Mouse (Mus musculus) Patski (cell line): Measurements from ENCODE around the gene Pde1a. TPM values are rescaled to one million over a fixed set of nuclear protein-coding genes. Genes with fewer than 3 reads are reported as not detected.
A peak's percentile ranks its signal among the peaks of the same experiment; 100 is the strongest.
"Not testable (repeated sequence)": the region's sequence is repeated elsewhere in the genome, so short reads cannot be mapped to it uniquely, and the experiment has no call there.

Source experiments
- ATAC-seq: fragments of 100-300 bp; one replicate; pipeline ENCODE4 v1.8.0; 2021
- CTCF ChIA-PET: fragments of 350-600 bp; sonication (Branson Sonifier 250); formaldehyde crosslinking; loops from one replicate; lab custom pipeline; 2022; ENCODE audit warnings: inconsistent platforms; lab: Charles Lee
- POLR2A ChIA-PET: fragments of 350-600 bp; sonication (Branson Sonifier 250); formaldehyde crosslinking; loops from one replicate; lab custom pipeline; 2022; ENCODE audit warnings: antibody characterized with exemption, inconsistent platforms; lab: Charles Lee
- DNase-seq: peaks from one replicate; pipeline ENCODE4 v3.0.0-alpha.2; 2011; ENCODE audit warnings: low read depth, low spot score
- H3K27me3 ChIP-seq: fragments of 371-371 bp; one replicate; pipeline ENCODE4 v1.5.1; 2021
- CTCF ChIP-seq: fragments of 100-300 bp; IDR thresholded peaks from one replicate; pipeline ENCODE4 v1.5.1; 2021
- in situ Hi-C: fragments of 300-500 bp; cut with MboI; formaldehyde crosslinking; loops from 3 replicates; pipeline ENCODE4 v1.11.1; 2018; ENCODE audit warnings: low pct_unique_long_range_greater_than_20kb, mixed read lengths
- polyA plus RNA-seq: library from polyadenylated mRNA; unstranded; gene quantifications from one replicate; pipeline ENCODE4 v1.2.3, GENCODE M21; 2021

Gene Pde1a
- polyA plus RNA-seq, 1 experiment from 2014 or later = 16.8 TPM

- in situ Hi-C loops = no loop called here
- TF ChIP-seq CTCF = no peak
- CTCF ChIA-PET = interaction anchor here (1.2 to 1.8 kb wide), 3 partner anchors 9 to 12 kb away, joined by 4 to 6 read pairs (median 6); no protein-coding TSS in a partner anchor
- no peak for ATAC-seq
- H3K27me3 ChIP-seq = no peaks in the 10 kb centered on the region
- no peak for DNase-seq
- POLR2A ChIA-PET = no interaction called here
These were observed 227.3 kb downstream of the Pde1a start for GRCm38 (mm10) chr2:79901841-79902510.

- H3K27me3 ChIP-seq = no peaks in the 10 kb centered on the region
- DNase-seq = no peak
- POLR2A ChIA-PET = no interaction called here
- TF ChIP-seq CTCF = no peak
- no peak for ATAC-seq
- in situ Hi-C loops = no loop called here
- CTCF ChIA-PET = interaction anchor here (1.1 kb wide), 1 partner anchor 26 kb away, joined by 3 read pairs; no protein-coding TSS in a partner anchor
These were observed 230.7 kb downstream of the Pde1a start for GRCm38 (mm10) chr2:79898522-79898921.

DNA sequence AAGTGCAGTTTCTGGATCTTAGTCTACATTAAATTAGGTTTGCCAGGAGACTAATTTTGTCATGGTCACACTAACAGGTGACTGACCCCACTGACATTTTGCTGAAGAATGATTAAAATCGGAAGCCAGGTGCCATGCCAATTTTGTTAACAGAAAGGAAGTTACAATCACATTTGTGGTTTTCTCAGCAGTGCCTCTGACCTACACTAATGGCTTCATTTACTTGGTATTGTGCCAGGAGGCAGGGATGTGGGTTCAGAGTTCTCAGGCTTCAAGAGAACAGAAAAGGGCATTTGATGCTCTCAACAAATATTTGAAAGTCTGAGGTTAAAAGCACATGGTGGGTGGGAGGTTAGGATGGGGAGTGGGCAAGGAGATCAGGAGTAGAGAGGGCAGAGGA is 236.4 kb downstream of the Pde1a start:
- in situ Hi-C loops = no loop called here
- no peak for ATAC-seq
- TF ChIP-seq CTCF = no peak
- ChIA-PET POLR2A (no interaction called here), CTCF (interaction anchor here (2.2 kb wide), 1 partner anchor 9 kb away, joined by 6 read pairs; no protein-coding TSS in a partner anchor)
- no peaks in the 10 kb centered on the region for H3K27me3 ChIP-seq
- DNase-seq = no peak

GRCm38 (mm10) chr2:79891760-79892570 is 237.3 kb downstream of the Pde1a start:
- CTCF ChIA-PET = interaction anchor here (0.9 to 2.2 kb wide), 3 partner anchors 10 to 82 kb away, joined by 3 to 6 read pairs (median 3); no protein-coding TSS in a partner anchor
- ATAC-seq (no peak), DNase-seq (no peak)
- no peaks in the 10 kb centered on the region for H3K27me3 ChIP-seq
- POLR2A ChIA-PET = no interaction called here
- no peak for TF ChIP-seq CTCF
- in situ Hi-C loops = no loop called here

- ChIA-PET POLR2A (no interaction called here), CTCF (interaction anchor here (0.9 to 1.6 kb wide), 5 partner anchors 11 to 222 kb away, joined by 3 to 6 read pairs (median 3); no protein-coding TSS in a partner anchor)
- in situ Hi-C loops = no loop called here
- H3K27me3 ChIP-seq = no peaks in the 10 kb centered on the region
- ATAC-seq (no peak), DNase-seq (no peak)
- no peak for TF ChIP-seq CTCF
These were observed 238.5 kb downstream of the Pde1a start for GRCm38 (mm10) chr2:79890726-79891125.

- CTCF ChIA-PET = interaction anchor here (1.1 to 1.4 kb wide), 3 partner anchors 29 to 391 kb away, joined by 3 read pairs; no protein-coding TSS in a partner anchor
- no peak for TF ChIP-seq CTCF
- ATAC-seq = no peak
- in situ Hi-C loops = no loop called here
- no peak for DNase-seq
- no peaks in the 10 kb centered on the region for H3K27me3 ChIP-seq
- POLR2A ChIA-PET = no interaction called here
These were observed 245.5 kb downstream of the Pde1a start for GRCm38 (mm10) chr2:79883631-79884350.

DNA sequence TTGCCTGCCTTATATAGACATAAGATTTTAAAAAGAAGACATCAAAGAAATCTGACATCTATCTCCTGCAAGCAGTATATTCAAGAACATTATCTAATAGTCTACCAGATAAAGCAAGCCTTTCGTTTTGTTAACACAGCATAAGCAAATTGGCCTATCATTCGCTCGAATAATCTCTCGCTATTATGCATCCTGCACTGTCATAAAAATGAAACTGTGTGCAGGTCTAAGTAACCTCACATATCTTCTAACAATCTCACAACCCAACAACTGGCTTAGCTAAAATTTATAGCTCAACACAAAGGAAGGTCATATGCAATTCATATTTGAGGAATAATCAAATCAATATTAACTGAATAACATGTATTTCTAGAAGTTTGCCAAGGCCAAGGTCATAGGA is 246.0 kb downstream of the Pde1a start:
- no peak for TF ChIP-seq CTCF
- in situ Hi-C loops = no loop called here
- ATAC-seq (no peak), DNase-seq (no peak)
- POLR2A ChIA-PET = no interaction called here
- H3K27me3 ChIP-seq = no peaks in the 10 kb centered on the region
- CTCF ChIA-PET = interaction anchor here (1.4 kb wide), 2 partner anchors 30 to 392 kb away, joined by 3 read pairs; no protein-coding TSS in a partner anchor

GRCm38 (mm10) chr2:79865275-79865999 is 263.8 kb downstream of the Pde1a start:
- ChIA-PET POLR2A (interaction anchor here (0.6 kb wide), 1 partner anchor 172 kb away, joined by 4 read pairs; no protein-coding TSS in a partner anchor), CTCF (interaction anchor here (0.6 to 8.9 kb wide), 14 partner anchors 10 to 482 kb away, joined by 3 to 89 read pairs (median 3); partner anchors contain the start of gene Pde1a)
- ATAC-seq = no peak
- H3K27me3 ChIP-seq = no peaks in the 10 kb centered on the region
- TF ChIP-seq CTCF = peak; percentile 76
- in situ Hi-C loops = no loop called here
- DNase-seq = peak; percentile 10

- CTCF ChIA-PET = interaction anchor here (0.9 kb wide), 1 partner anchor 31 kb away, joined by 4 read pairs; no protein-coding TSS in a partner anchor
- no peak for TF ChIP-seq CTCF
- H3K27me3 ChIP-seq = no peaks in the 10 kb centered on the region
- ATAC-seq (no peak), DNase-seq (no peak)
- in situ Hi-C loops = no loop called here
- POLR2A ChIA-PET = no interaction called here
These were observed 272.4 kb downstream of the Pde1a start for GRCm38 (mm10) chr2:79856874-79857273.

DNA sequence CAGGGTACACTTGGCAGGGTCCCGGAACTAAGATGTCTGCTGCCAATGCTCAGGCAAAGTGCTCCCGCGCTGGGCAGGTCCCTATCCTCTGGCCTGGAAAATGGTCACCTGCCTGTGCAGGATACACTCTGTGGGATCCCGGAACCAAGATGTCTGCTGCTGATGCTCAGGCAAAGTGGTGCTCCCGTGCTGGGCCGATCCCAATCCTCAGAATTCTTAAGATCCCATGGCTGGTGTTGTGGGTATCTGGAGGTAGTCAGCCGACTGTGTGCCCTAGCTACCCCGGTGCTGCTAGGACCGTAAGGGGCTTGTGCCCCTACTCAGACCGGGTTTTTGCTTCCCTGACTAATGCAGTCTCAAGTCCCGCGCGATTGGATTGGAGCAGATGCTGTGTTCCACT is 281.9 kb downstream of the Pde1a start:
- ATAC-seq, CTCF ChIA-PET, POLR2A ChIA-PET, H3K27me3 ChIP-seq, DNase-seq, in situ Hi-C loops: not testable (repeated sequence)
